Mouse (Mus musculus) intestine, embryonic 14.5 days (tissue): ENCODE data around the gene Six1. TPM values are rescaled to one million over a fixed set of nuclear protein-coding genes. Genes with fewer than 3 reads are reported as not detected.

Experiments used
- ATAC-seq: fragments of 200-750 bp; cut with Nextera tagmentation; replicated peaks from 2 replicates; pipeline ENCODE4 v1.8.0; 2017; ENCODE audit warnings: low read depth, moderate number of reproducible peaks, moderate TSS enrichment, moderate library complexity; ENCODE audit not compliant: low FRiP score, low TSS enrichment
- DNase-seq: peaks from one replicate; pipeline ENCODE4 v3.0.0-alpha.2; 2018; ENCODE audit warnings: low spot score
- H3K27ac ChIP-seq: fragments of 300-500 bp; sonication (generic); 2 replicates; pipeline ENCODE4 v1.5.1; 2014; ENCODE audit warnings: low read depth, mild to moderate bottlenecking, control low read depth
- H3K27me3 ChIP-seq: fragments of 300-500 bp; sonication (generic); replicated peaks from 2 replicates; pipeline ENCODE4 v1.6.1; 2014; ENCODE audit warnings: low read length, control low read depth; ENCODE audit not compliant: control insufficient read depth, insufficient read depth
- H3K36me3 ChIP-seq: fragments of 300-500 bp; sonication (generic); 2 replicates; pipeline ENCODE4 v1.6.1; 2014; ENCODE audit warnings: low read length, control low read depth; ENCODE audit not compliant: control insufficient read depth, insufficient read depth
- H3K4me1 ChIP-seq: fragments of 300-500 bp; sonication (generic); replicated peaks from 2 replicates; pipeline ENCODE4 v1.6.1; 2014; ENCODE audit warnings: low read length, control low read depth, mixed read lengths; ENCODE audit not compliant: control insufficient read depth, insufficient read depth
- H3K4me2 ChIP-seq: fragments of 300-500 bp; sonication (generic); 2 replicates; pipeline ENCODE4 v1.6.1; 2014; ENCODE audit warnings: low read length
- H3K4me3 ChIP-seq: fragments of 300-500 bp; sonication (generic); 2 replicates; pipeline ENCODE4 v1.5.1; 2014; ENCODE audit warnings: low read depth, low read length, control low read depth, mixed read lengths
- H3K9ac ChIP-seq: fragments of 300-500 bp; sonication (generic); 2 replicates; pipeline ENCODE4 v1.6.1; 2014; ENCODE audit warnings: mild to moderate bottlenecking, low read length
- H3K9me3 ChIP-seq: fragments of 300-500 bp; sonication (generic); 2 replicates; pipeline ENCODE4 v1.6.1; 2016; ENCODE audit warnings: low read length, control low read depth; ENCODE audit not compliant: control insufficient read depth
- WGBS: fragments of 180-500 bp; shearing (Covaris S2); extraction: QIAGEN DNeasy Blood & Tissue Kit; methylation state at CpG from one replicate; pipeline ENCODE4 v1.1.7; 2014; 5-methylcytosine and 5-hydroxymethylcytosine counted together
- polyA plus RNA-seq: library from polyadenylated mRNA; unstranded; fragments of >200 nt; fragmentation: Nextera tagmentation; extraction: Ambion mirVana; gene quantifications from 2 replicates; pipeline ENCODE4 v1.2.1, GENCODE M21; 2014

Six1 gene
- polyA plus RNA-seq, 1 experiment from 2014 or later: not detected

GRCm38 (mm10) chr12:73039939-73040562, 13.6 kb downstream of the Six1 start:
- DNase-seq: no peak
- no peak overlapping the region for H3K4me3 ChIP-seq
- H3K27ac ChIP-seq: no peak overlapping the region

GRCm38 (mm10) chr12:73038992-73039938, 14.4 kb downstream of the Six1 start:
- H3K4me3 ChIP-seq: no peak overlapping the region
- ATAC-seq: no peak
- H3K27me3 ChIP-seq: peaks cover 96% of the 10 kb centered on the region
- peak; percentile 73 for DNase-seq
- H3K9ac ChIP-seq: no peak overlapping the region
- no peak overlapping the region for H3K4me2 ChIP-seq
- WGBS: 2% methylated on average over 41 of the region's 41 CpGs
- no peak overlapping the region for H3K27ac ChIP-seq
- H3K36me3 ChIP-seq: no peaks in the 10 kb centered on the region
- peaks cover under 1% of the 10 kb centered on the region; the same call in 1 of the 2 replicates for H3K4me1 ChIP-seq
- H3K9me3 ChIP-seq: no peaks in the 10 kb centered on the region

More at GRCm38 (mm10) chr12:73039939-73040562, 13.6 kb downstream of the Six1 start:
- no peaks in the 10 kb centered on the region for H3K36me3 ChIP-seq
- H3K27me3 ChIP-seq: peaks cover 96% of the 10 kb centered on the region
- H3K9me3 ChIP-seq: no peaks in the 10 kb centered on the region
- H3K9ac ChIP-seq: no peak overlapping the region
- ATAC-seq: no peak
- no peak overlapping the region for H3K4me2 ChIP-seq
- 2% methylated on average over 18 of the region's 18 CpGs for WGBS
- peaks cover 8% of the 10 kb centered on the region; the same call in 1 of the 2 replicates for H3K4me1 ChIP-seq

DNA sequence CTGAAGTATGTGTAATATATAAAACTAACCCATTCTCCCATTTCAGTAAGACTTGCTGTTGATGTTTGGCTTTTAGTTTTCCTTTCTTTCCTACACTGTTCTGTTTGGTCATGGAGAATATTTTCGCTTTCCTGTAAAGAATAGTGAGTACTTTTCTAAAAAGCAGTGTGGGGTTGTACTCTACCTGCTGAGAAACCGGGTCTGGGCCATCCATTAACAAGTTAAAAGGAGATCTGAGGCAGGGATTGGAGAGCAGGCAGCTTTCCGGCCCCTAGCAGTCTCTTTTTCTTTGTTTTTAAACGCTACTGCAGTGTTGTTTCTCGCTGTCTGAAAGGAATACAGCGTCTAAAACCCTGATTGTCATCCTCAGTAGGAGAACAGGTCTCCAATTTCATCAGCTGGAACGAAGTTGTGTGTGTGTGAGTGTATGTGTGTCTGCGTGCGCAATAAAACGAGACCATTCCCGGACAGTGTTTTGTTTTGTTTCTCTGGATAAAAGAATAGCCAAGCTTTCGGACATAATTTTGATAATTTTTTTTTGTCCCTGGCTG, 15.2 kb downstream of the Six1 start:
- no peaks in the 10 kb centered on the region for H3K9me3 ChIP-seq
- H3K36me3 ChIP-seq: no peaks in the 10 kb centered on the region
- no peak overlapping the region for H3K27ac ChIP-seq
- H3K9ac ChIP-seq: no peak overlapping the region
- H3K4me3 ChIP-seq: no peak overlapping the region
- DNase-seq: no peak
- no peak overlapping the region for H3K4me2 ChIP-seq
- no peak for ATAC-seq
- H3K4me1 ChIP-seq: no peaks in the 10 kb centered on the region
- WGBS: 2% methylated on average over 12 of the region's 12 CpGs
- H3K27me3 ChIP-seq: peaks cover 97% of the 10 kb centered on the region

GRCm38 (mm10) chr12:73037385-73038160, 16.1 kb downstream of the Six1 start:
- Histone ChIP-seq H3K4me2 (no peak overlapping the region), H3K27ac (no peak overlapping the region), H3K4me3 (no peak overlapping the region), H3K36me3 (no peaks in the 10 kb centered on the region), H3K4me1 (no peaks in the 10 kb centered on the region), H3K9me3 (no peaks in the 10 kb centered on the region), H3K9ac (no peak overlapping the region), H3K27me3 (peaks cover 97% of the 10 kb centered on the region)
- WGBS: 9% methylated on average over 7 of the region's 7 CpGs
- DNase-seq: no peak
- no peak for ATAC-seq

DNA sequence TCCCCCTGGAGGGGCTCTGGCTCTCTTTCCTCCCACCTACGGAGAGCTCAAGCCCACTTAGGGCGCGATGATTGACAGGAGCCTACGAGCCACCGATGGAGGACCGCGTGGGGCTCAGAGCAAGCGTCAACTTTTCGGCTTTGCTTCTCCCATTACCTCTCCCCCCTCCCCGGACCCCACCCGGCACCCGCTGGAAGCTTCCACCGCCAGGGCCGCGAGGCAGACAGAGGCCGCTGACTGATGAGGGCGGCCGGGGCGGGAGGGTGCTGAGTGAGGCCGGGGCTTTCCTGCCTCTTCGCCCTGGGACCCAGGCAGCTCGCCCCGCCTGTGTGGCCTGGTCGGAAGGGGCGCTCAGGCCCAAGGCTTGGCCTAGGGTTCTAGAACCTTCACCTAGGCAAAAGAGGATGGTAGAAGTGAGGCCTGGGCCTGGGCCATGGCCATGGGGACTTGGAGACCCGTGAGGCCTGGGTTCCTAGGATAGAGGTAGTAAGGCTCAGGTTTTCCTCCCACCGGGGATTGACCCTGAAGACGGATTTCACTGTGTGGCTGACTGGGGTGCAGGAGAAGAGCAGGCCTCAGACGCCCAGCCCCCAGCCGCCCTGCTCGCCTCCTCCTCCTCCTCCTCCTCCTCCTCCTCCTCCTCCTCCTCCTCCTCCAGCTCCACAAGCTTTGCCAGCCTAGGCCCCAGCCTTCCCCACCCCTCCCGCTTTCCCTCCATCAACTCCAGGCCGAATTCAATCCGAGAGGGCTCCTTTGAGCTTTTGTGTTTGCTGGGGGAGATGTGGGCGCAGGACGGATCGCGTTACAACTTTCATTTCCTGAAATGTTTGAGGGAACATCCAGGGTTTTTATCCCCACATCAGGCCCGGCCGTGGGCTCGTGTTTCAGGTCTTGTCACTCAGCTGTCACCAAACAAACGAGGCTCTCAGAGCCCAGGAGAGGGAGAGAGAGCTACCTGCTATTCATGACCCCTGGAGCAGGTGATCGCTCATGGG, 18.5 kb downstream of the Six1 start:
- Histone ChIP-seq H3K27ac (no peak overlapping the region), H3K36me3 (no peaks in the 10 kb centered on the region), H3K27me3 (peaks cover 77% of the 10 kb centered on the region), H3K9ac (no peak overlapping the region), H3K4me1 (no peaks in the 10 kb centered on the region), H3K4me3 (no peak overlapping the region), H3K9me3 (no peaks in the 10 kb centered on the region), H3K4me2 (peak overlapping the region; percentile 32; the same call in 1 of the 2 replicates)
- whole genome bisulfite sequencing: 7% methylated on average over 43 of the region's 43 CpGs
- ATAC-seq (no peak), DNase-seq (no peak)

- no peaks in the 10 kb centered on the region for H3K9me3 ChIP-seq
- H3K4me1 ChIP-seq: no peaks in the 10 kb centered on the region
- H3K4me3 ChIP-seq: no peak overlapping the region
- WGBS: 72% methylated on average over 3 of the region's 3 CpGs
- H3K36me3 ChIP-seq: no peaks in the 10 kb centered on the region
- H3K27me3 ChIP-seq: peaks cover 52% of the 10 kb centered on the region
- DNase-seq (no peak), ATAC-seq (no peak)
- no peak overlapping the region for H3K4me2 ChIP-seq
- no peak overlapping the region for H3K27ac ChIP-seq
- H3K9ac ChIP-seq: no peak overlapping the region
These were observed 21.0 kb downstream of the Six1 start for GRCm38 (mm10) chr12:73032665-73033064.

- ATAC-seq (no peak), DNase-seq (no peak)
- H3K9me3 ChIP-seq: no peaks in the 10 kb centered on the region
- H3K27me3 ChIP-seq: peaks cover 40% of the 10 kb centered on the region
- no peaks in the 10 kb centered on the region for H3K36me3 ChIP-seq
- no peak overlapping the region for H3K9ac ChIP-seq
- no peak overlapping the region for H3K27ac ChIP-seq
- H3K4me1 ChIP-seq: no peaks in the 10 kb centered on the region
- 56% methylated on average over 4 of the region's 4 CpGs for WGBS
- H3K4me2 ChIP-seq: no peak overlapping the region
- H3K4me3 ChIP-seq: no peak overlapping the region
These were observed 22.4 kb downstream of the Six1 start for GRCm38 (mm10) chr12:73031315-73031714.
